Mouse (Mus musculus) kidney, embryonic 16.5 days (tissue): ENCODE data around the gene Pigl. TPM values are rescaled to one million over a fixed set of nuclear protein-coding genes. Genes with fewer than 3 reads are reported as not detected.
A peak's percentile ranks its signal among the peaks of the same experiment; 100 is the strongest.
"Not testable (repeated sequence)": the region's sequence is repeated elsewhere in the genome, so short reads cannot be mapped to it uniquely, and the experiment has no call there.

Source experiments
- ATAC-seq: fragments of 200-750 bp; cut with Nextera tagmentation; 2 replicates; pipeline ENCODE4 v1.8.0; 2017; ENCODE audit warnings: moderate TSS enrichment; ENCODE audit not compliant: low FRiP score, low TSS enrichment
- H3K27ac ChIP-seq: fragments of 300-500 bp; sonication (generic); 2 replicates; pipeline ENCODE4 v1.5.1; 2014; ENCODE audit warnings: low read length
- H3K27me3 ChIP-seq: fragments of 300-500 bp; sonication (generic); 2 replicates; pipeline ENCODE4 v1.6.1; 2014; ENCODE audit warnings: low read length, control low read depth, mixed read lengths; ENCODE audit not compliant: insufficient read depth
- H3K36me3 ChIP-seq: fragments of 300-500 bp; sonication (generic); 2 replicates; pipeline ENCODE4 v1.6.1; 2014; ENCODE audit warnings: low read length, control low read depth, mixed read lengths; ENCODE audit not compliant: insufficient read depth
- H3K4me1 ChIP-seq: fragments of 300-500 bp; sonication (generic); 2 replicates; pipeline ENCODE4 v1.6.1; 2014; ENCODE audit warnings: low read length, control low read depth, mixed read lengths; ENCODE audit not compliant: insufficient read depth
- H3K4me2 ChIP-seq: fragments of 300-500 bp; sonication (generic); replicated peaks from 2 replicates; pipeline ENCODE4 v1.6.1; 2014; ENCODE audit warnings: low read depth, low read length
- H3K4me3 ChIP-seq: fragments of 300-500 bp; sonication (generic); 2 replicates; pipeline ENCODE4 v1.5.1; 2014; ENCODE audit warnings: mild to moderate bottlenecking, low read length
- H3K9ac ChIP-seq: fragments of 300-500 bp; sonication (generic); replicated peaks from 2 replicates; pipeline ENCODE4 v1.6.1; 2014; ENCODE audit warnings: low read length
- H3K9me3 ChIP-seq: fragments of 300-500 bp; sonication (generic); 2 replicates; pipeline ENCODE4 v1.6.1; 2016; ENCODE audit warnings: low read length, control low read depth
- WGBS: fragments of 180-500 bp; shearing (Covaris S2); extraction: QIAGEN DNeasy Blood & Tissue Kit; methylation state at CpG from one replicate; pipeline ENCODE4 v1.1.7; 2014; 5-methylcytosine and 5-hydroxymethylcytosine counted together
- polyA plus RNA-seq: library from polyadenylated mRNA; unstranded; fragments of >200 nt; fragmentation: Nextera tagmentation; extraction: Ambion mirVana; gene quantifications from 2 replicates; pipeline ENCODE4 v1.2.1, GENCODE M21; 2015

The Pigl gene
- polyA plus RNA-seq, 1 experiment from 2014 or later, result 10.9 TPM

- H3K4me1 ChIP-seq, result no peaks in the 10 kb centered on the region
- no peak overlapping the region for H3K9ac ChIP-seq
- H3K4me3 ChIP-seq, result no peak overlapping the region
- H3K9me3 ChIP-seq, result no peaks in the 10 kb centered on the region
- H3K36me3 ChIP-seq, result peaks cover 15% of the 10 kb centered on the region; the same call in 1 of the 2 replicates
- 89% methylated on average over 6 of the region's 6 CpGs for whole genome bisulfite sequencing
- no peak overlapping the region for H3K4me2 ChIP-seq
- no peaks in the 10 kb centered on the region for H3K27me3 ChIP-seq
- H3K27ac ChIP-seq, result no peak overlapping the region
- no peak for ATAC-seq
Measured at GRCm38 (mm10) chr11:62448971-62449370, 9.3 kb upstream of the Pigl start.

- no peak overlapping the region for H3K4me3 ChIP-seq
Measured at GRCm38 (mm10) chr11:62455193-62455592, 3.1 kb upstream of the Pigl start.

GRCm38 (mm10) chr11:62456021-62456482, 2.2 kb upstream of the Pigl start:
- no peaks in the 10 kb centered on the region for H3K36me3 ChIP-seq
- 7% methylated on average over 3 of the region's 3 CpGs for WGBS
- peak overlapping the region; percentile 68 for H3K4me3 ChIP-seq
- H3K27ac ChIP-seq, result peak overlapping the region; percentile 98; the same call in 1 of the 2 replicates
- H3K9ac ChIP-seq, result peak overlapping the region; percentile 99
- H3K27me3 ChIP-seq, result no peaks in the 10 kb centered on the region
- peak overlapping the region; percentile 75 for H3K4me2 ChIP-seq
- no peaks in the 10 kb centered on the region for H3K9me3 ChIP-seq
- peaks cover 9% of the 10 kb centered on the region for H3K4me1 ChIP-seq
- ATAC-seq, result no peak

More at GRCm38 (mm10) chr11:62455193-62455592, 3.1 kb upstream of the Pigl start:
- Histone ChIP-seq H3K27me3 (no peaks in the 10 kb centered on the region), H3K9me3 (no peaks in the 10 kb centered on the region), H3K36me3 (0 out of 2 replicates have a peak, but pooled peaks cover 3% of the 10 kb centered on the region), H3K27ac (no peak overlapping the region), H3K4me1 (peaks cover 9% of the 10 kb centered on the region), H3K4me2 (peak overlapping the region; percentile 75), H3K9ac (no peak overlapping the region)
- no peak for ATAC-seq
- 68% methylated on average over 1 of the region's 1 CpGs for whole genome bisulfite sequencing

GRCm38 (mm10) chr11:62456483-62457172, 1.6 kb upstream of the Pigl start:
- no peaks in the 10 kb centered on the region for H3K27me3 ChIP-seq
- peak overlapping the region; percentile 99 for H3K9ac ChIP-seq
- H3K9me3 ChIP-seq, result no peaks in the 10 kb centered on the region
- under 1% methylated on average over 42 of the region's 42 CpGs for WGBS
- H3K36me3 ChIP-seq, result no peaks in the 10 kb centered on the region
- H3K27ac ChIP-seq, result peak overlapping the region; percentile 98
- peak overlapping the region; percentile 68 for H3K4me3 ChIP-seq
- H3K4me2 ChIP-seq, result peak overlapping the region; percentile 75
- ATAC-seq, result peak; percentile 79
- peaks cover 9% of the 10 kb centered on the region for H3K4me1 ChIP-seq

- H3K9me3 ChIP-seq, result no peaks in the 10 kb centered on the region
- peak overlapping the region; percentile 99 for H3K9ac ChIP-seq
- H3K27ac ChIP-seq, result peak overlapping the region; percentile 98
- WGBS, result under 1% methylated on average over 61 of the region's 73 CpGs
- H3K36me3 ChIP-seq, result no peaks in the 10 kb centered on the region
- H3K4me1 ChIP-seq, result peaks cover 9% of the 10 kb centered on the region
- H3K4me2 ChIP-seq, result peak overlapping the region; percentile 81
- ATAC-seq, result peak; percentile 97
- H3K27me3 ChIP-seq, result no peaks in the 10 kb centered on the region
- peak overlapping the region; percentile 68 for H3K4me3 ChIP-seq
Measured at GRCm38 (mm10) chr11:62457241-62457890, 894 bp upstream of the Pigl start.

GRCm38 (mm10) chr11:62457891-62458270, 379 bp upstream of the Pigl start:
- H3K4me2 ChIP-seq, result peak overlapping the region; percentile 81
- peaks cover 9% of the 10 kb centered on the region for H3K4me1 ChIP-seq
- H3K9me3 ChIP-seq, result no peaks in the 10 kb centered on the region
- H3K9ac ChIP-seq, result peak overlapping the region; percentile 99
- peak overlapping the region; percentile 98 for H3K27ac ChIP-seq
- no peaks in the 10 kb centered on the region for H3K27me3 ChIP-seq
- peak overlapping the region; percentile 68 for H3K4me3 ChIP-seq
- ATAC-seq, result no peak
- no peaks in the 10 kb centered on the region for H3K36me3 ChIP-seq
- WGBS, result 0% methylated on average over 18 of the region's 18 CpGs

- peaks cover 9% of the 10 kb centered on the region for H3K4me1 ChIP-seq
- H3K9me3 ChIP-seq, result no peaks in the 10 kb centered on the region
- H3K27ac ChIP-seq, result peak overlapping the region; percentile 98
- WGBS, result under 1% methylated on average over 9 of the region's 9 CpGs
- ATAC-seq, result no peak
- peak overlapping the region; percentile 68 for H3K4me3 ChIP-seq
- H3K9ac ChIP-seq, result peak overlapping the region; percentile 99
- H3K4me2 ChIP-seq, result peak overlapping the region; percentile 81
- no peaks in the 10 kb centered on the region for H3K36me3 ChIP-seq
- no peaks in the 10 kb centered on the region for H3K27me3 ChIP-seq
Measured at GRCm38 (mm10) chr11:62458780-62459179, 520 bp downstream of the Pigl start.

GRCm38 (mm10) chr11:62462529-62462928, 4.3 kb downstream of the Pigl start:
- H3K4me1 ChIP-seq, H3K9ac ChIP-seq, H3K27ac ChIP-seq, H3K9me3 ChIP-seq, ATAC-seq, H3K4me2 ChIP-seq, H3K4me3 ChIP-seq, H3K36me3 ChIP-seq, H3K27me3 ChIP-seq: not testable (repeated sequence)
- WGBS, result 87% methylated on average over 1 of the region's 1 CpGs

- WGBS, result 76% methylated on average over 2 of the region's 2 CpGs
- Histone ChIP-seq H3K9me3 (no peaks in the 10 kb centered on the region), H3K4me3 (no peak overlapping the region), H3K27ac (no peak overlapping the region), H3K9ac (no peak overlapping the region), H3K4me1 (no peaks in the 10 kb centered on the region), H3K4me2 (no peak overlapping the region), H3K27me3 (no peaks in the 10 kb centered on the region), H3K36me3 (no peaks in the 10 kb centered on the region)
- no peak for ATAC-seq
Measured at GRCm38 (mm10) chr11:62463225-62463915, 5.1 kb downstream of the Pigl start.
